Mouse (Mus musculus) embryonic stem cell, embryonic (primary cell): ENCODE data around the gene Ctdsp1.

Experiments
- CTCF ChIA-PET, 4 experiments: fragments of 300-600 bp in 2 of 4; fragments of 350-600 bp in 2 of 4; sonication (Branson Sonifier 250); formaldehyde crosslinking; loops; one replicate each; lab custom pipeline; 2022; ENCODE audit warnings: inconsistent platforms in 2 of 4; lab: Charles Lee
- POLR2A ChIA-PET, 4 experiments: fragments of 300-600 bp in 2 of 4; fragments of 350-600 bp in 2 of 4; sonication (Branson Sonifier 250); formaldehyde crosslinking; loops; one replicate each; lab custom pipeline; 2022; ENCODE audit warnings: antibody characterized with exemption in 4 of 4, inconsistent platforms in 1 of 4; lab: Charles Lee

Gene Ctdsp1

GRCm38 (mm10) chr1:74387386-74387988, 3.8 kb upstream of the Ctdsp1 start:
- ChIA-PET CTCF (interaction anchor here (0.5 to 2.6 kb wide), 14 partner anchors 10 to 1036 kb away, joined by 3 to 12 read pairs (median 4); partner anchors contain the start of genes Catip (in 3 of the 4), Aamp (in 1 of the 4) and Pnkd (in 1 of the 4)), POLR2A (interaction anchor here in 3 of 4 experiments (0.7 to 5.3 kb wide), 23 partner anchors 9 to 357 kb away, joined by 3 to 42 read pairs (median 4); partner anchors contain the start of genes Aamp (in 2 of the 3), Pnkd (in 2 of the 3), Catip (in 1 of the 3) and Cnot9 (in 1 of the 3))

DNA sequence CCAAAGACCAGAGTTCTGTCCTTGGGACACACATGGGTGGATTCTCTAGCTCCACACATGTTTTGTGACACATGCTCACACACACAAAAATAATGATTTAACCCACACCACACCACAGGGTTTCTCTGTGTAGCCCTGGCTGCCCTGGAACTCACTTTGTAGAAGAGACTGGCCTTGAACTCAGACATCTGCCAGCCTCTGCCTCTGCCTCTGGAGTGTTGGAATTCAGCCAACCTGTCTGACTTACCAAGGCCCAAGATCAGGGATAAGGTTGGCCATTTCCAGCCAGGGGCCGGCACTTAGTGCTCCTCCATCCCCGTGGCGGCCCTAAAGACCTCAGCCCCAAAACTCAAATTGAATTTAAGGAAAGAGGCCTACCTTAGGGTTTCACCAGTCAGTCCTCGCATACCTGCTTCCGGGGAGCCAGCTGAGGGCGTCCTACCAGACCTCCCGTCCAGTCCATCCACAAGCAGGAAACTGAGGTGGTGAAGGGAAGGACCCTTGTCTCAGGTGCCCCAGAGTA, 2.9 kb upstream of the Ctdsp1 start:
- CTCF ChIA-PET, result interaction anchor here (0.6 to 2.6 kb wide), 8 partner anchors 9 to 1035 kb away, joined by 3 to 12 read pairs (median 5); partner anchors contain the start of gene Catip (in 3 of the 4)
- POLR2A ChIA-PET, result interaction anchor here in 3 of 4 experiments (1.1 to 5.3 kb wide), 15 partner anchors 8 to 357 kb away, joined by 3 to 42 read pairs (median 5); partner anchors contain the start of genes Aamp (in 1 of the 3), Pnkd (in 1 of the 3) and Slc11a1 (in 1 of the 3)

DNA sequence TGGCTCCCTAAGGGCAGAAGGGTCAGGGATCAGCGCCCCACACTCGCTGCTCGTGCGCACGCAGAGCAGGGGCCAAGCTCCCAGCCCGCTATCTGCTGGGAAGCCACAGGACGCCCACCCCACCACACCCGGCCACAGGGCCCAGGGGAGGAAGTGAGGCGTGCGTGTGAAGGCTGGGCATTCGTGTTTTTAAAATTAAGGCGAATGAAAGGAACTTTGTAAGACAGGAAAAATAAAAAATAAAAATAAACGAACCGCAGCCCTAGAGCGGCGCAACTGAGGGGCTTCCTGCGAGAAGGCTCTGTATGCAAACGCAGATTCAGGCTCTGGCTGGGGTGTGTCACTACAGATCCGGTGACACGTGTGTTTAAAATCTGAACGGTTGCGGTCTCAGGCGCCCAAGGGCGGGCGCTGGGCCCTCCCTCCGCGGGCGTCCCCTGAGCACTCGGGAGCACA, 1.4 kb upstream of the Ctdsp1 start:
- ChIA-PET CTCF (interaction anchor here in 3 of 4 experiments (0.5 to 2.6 kb wide), 10 partner anchors 8 to 184 kb away, joined by 3 to 12 read pairs (median 4); partner anchors contain the start of genes Catip (in 2 of the 3) and Pnkd (in 1 of the 3)), POLR2A (interaction anchor here in 3 of 4 experiments (0.6 to 4.4 kb wide), 21 partner anchors 8 to 1557 kb away, joined by 3 to 42 read pairs (median 4); partner anchors contain the start of genes Aamp (in 1 of the 3), Catip (in 1 of the 3), Pnkd (in 1 of the 3) and Slc11a1 (in 1 of the 3))

DNA sequence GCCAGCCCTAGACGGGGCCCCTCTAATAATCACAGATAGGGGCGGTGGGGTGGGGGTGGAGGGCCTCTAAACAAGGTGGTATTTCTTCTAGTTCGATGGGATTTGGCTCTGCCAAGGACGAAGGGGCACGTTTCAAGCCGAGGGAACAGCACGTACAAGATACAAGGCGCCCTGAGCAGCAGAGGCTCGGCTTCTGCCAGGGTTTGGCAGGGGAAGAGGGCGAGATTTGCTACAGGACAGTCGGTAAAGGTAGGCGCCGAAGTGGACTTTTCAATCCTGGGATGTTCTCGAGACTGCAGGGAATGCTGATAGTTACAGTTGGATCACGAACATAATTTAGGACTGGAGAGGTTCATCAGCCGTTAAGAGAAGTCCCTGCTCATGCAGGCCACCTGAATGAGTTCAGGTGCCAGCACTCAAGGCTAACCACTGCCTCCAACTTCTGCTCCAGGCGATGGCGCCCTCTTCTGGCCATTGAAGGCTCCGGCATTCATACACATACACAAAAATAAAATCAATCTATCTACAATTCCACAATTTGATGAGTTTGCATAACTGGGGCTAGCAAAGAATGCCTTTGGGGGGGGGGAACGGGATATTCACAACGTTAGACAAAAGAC, 912 bp upstream of the Ctdsp1 start:
- ChIA-PET CTCF (interaction anchor here in 3 of 4 experiments (0.5 to 1.2 kb wide), 9 partner anchors 18 to 265 kb away, joined by 3 to 9 read pairs (median 6); partner anchors contain the start of genes Catip (in 1 of the 3) and Pnkd (in 1 of the 3)), POLR2A (interaction anchor here in 3 of 4 experiments (0.6 to 4.4 kb wide), 11 partner anchors 7 to 529 kb away, joined by 3 to 42 read pairs (median 5); partner anchors contain the start of genes Aamp (in 1 of the 3), Pnkd (in 1 of the 3) and Slc11a1 (in 1 of the 3))

GRCm38 (mm10) chr1:74391844-74392441, 634 bp downstream of the Ctdsp1 start:
- CTCF ChIA-PET, result interaction anchor here in 1 of 4 experiments (0.9 kb wide), 1 partner anchor 30 kb away, joined by 4 read pairs; the partner anchor contains the start of gene Catip
- POLR2A ChIA-PET, result interaction anchor here in 3 of 4 experiments (0.6 to 2.5 kb wide), 10 partner anchors 16 to 1613 kb away, joined by 3 to 16 read pairs (median 3); partner anchors contain the start of genes Aamp (in 1 of the 3), Pnkd (in 1 of the 3) and Slc11a1 (in 1 of the 3)

DNA sequence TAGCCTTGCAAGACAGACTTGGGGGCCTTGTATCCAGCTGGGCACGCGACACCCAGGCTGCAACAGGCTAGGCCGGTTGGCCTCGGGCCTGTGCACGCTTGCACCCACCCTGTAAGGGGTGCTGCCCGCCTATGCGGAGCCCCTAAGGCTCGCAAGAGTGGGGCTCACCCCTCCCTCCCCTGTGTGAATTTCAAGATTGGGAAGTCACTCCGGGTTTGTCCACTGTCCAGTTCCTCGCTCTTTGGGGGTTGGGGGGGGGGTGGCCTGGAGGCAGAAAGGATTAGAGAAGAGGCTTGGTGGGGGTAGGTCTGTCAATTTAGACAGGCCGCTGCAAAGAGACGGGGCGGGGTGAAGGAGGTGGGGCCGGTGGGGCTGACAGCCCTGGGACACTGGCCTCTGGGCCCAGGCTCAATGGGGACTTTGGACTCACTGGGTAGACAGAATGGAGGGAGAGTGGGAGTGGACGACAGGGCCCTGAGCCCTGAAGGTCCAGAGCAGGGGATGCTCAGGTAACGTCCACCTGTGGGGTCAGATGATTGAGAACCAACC, 1.2 kb downstream of the Ctdsp1 start:
- ChIA-PET CTCF (no interaction called here), POLR2A (interaction anchor here in 2 of 4 experiments (0.6 to 2.5 kb wide), 9 partner anchors 9 to 185 kb away, joined by 3 to 16 read pairs (median 3); partner anchors contain the start of genes Aamp (in 1 of the 2), Pnkd (in 1 of the 2) and Slc11a1 (in 1 of the 2))

DNA sequence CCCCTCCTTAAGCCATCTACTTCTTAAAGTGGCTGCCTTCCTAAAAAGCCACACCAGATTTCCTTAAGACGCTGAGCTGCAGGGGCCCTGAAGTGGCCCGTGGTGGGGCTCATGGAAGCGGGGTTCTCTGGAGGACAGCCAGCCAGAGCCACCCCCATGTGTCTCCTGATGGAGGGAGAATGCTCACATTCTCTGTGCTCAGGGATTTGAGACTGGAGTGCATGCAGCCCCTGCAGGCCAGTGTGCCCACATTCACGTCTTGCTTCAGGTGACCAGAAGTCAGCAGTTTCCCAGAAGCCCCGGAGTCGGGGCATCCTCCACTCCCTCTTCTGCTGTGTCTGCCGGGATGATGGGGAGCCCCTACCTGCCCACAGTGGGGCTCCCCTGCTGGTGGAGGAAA, 1.7 kb downstream of the Ctdsp1 start:
- ChIA-PET CTCF (no interaction called here), POLR2A (interaction anchor here in 2 of 4 experiments (0.6 to 2.5 kb wide), 7 partner anchors 9 to 156 kb away, joined by 3 to 16 read pairs (median 4); partner anchors contain the start of genes Aamp (in 1 of the 2), Arpc2 (in 1 of the 2), Pnkd (in 1 of the 2) and Slc11a1 (in 1 of the 2))

DNA sequence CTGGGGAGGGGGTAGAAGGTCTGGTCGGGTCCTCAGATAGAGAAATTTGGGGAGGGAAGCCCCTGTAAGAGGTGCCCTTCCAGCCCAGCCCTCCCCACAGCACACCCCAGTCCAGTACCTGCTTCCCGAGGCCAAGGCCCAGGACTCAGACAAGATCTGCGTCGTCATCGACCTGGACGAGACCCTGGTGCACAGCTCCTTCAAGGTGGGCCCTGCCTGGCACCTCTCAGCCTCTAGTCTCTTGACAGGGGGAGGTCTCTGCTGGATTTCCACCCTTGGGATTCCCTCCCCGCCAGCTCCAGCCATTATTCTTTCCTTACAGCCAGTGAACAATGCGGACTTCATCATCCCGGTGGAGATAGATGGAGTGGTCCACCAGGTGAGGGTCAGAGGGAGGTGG, 2.4 kb downstream of the Ctdsp1 start:
- ChIA-PET POLR2A (interaction anchor here in 2 of 4 experiments (0.7 to 5.8 kb wide), 11 partner anchors 8 to 1969 kb away, joined by 3 to 42 read pairs (median 3); partner anchors contain the start of genes Aamp (in 1 of the 2), Arpc2 (in 1 of the 2), Pnkd (in 1 of the 2) and Slc11a1 (in 1 of the 2)), CTCF (interaction anchor here in 1 of 4 experiments (0.6 kb wide), 1 partner anchor 59 kb away, joined by 3 read pairs; no protein-coding TSS in a partner anchor)

- ChIA-PET CTCF (no interaction called here), POLR2A (interaction anchor here in 2 of 4 experiments (1.0 to 5.8 kb wide), 9 partner anchors 9 to 430 kb away, joined by 3 to 42 read pairs (median 5); partner anchors contain the start of genes Aamp (in 1 of the 2), Pnkd (in 1 of the 2) and Slc11a1 (in 1 of the 2))
Observed at GRCm38 (mm10) chr1:74394311-74394710, 3.0 kb downstream of the Ctdsp1 start.

- CTCF ChIA-PET, result no interaction called here
- POLR2A ChIA-PET, result interaction anchor here in 2 of 4 experiments (0.6 to 5.8 kb wide), 9 partner anchors 9 to 429 kb away, joined by 3 to 42 read pairs (median 4); no protein-coding TSS in a partner anchor
Observed at GRCm38 (mm10) chr1:74394858-74395257, 3.5 kb downstream of the Ctdsp1 start.

DNA sequence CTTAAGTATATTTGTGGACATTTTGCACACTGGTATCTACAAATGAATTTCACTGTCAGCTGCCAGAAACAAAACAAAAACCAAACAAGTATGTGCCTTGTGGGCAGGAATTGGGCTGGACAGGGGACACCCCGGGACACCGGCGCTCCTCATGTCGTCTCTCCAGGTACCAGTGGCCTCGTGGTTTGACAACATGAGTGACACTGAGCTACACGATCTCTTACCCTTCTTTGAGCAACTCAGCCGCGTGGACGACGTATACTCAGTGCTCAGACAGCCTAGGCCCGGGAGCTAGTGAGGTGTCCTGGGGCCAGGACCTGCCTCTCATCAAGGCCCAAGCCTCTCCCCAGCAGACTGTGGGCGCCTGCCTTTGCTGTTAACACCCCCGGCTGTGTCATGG, 4.0 kb downstream of the Ctdsp1 start:
- CTCF ChIA-PET, result no interaction called here
- POLR2A ChIA-PET, result interaction anchor here in 2 of 4 experiments (0.6 to 5.8 kb wide), 7 partner anchors 10 to 118 kb away, joined by 3 to 42 read pairs (median 4); no protein-coding TSS in a partner anchor

DNA sequence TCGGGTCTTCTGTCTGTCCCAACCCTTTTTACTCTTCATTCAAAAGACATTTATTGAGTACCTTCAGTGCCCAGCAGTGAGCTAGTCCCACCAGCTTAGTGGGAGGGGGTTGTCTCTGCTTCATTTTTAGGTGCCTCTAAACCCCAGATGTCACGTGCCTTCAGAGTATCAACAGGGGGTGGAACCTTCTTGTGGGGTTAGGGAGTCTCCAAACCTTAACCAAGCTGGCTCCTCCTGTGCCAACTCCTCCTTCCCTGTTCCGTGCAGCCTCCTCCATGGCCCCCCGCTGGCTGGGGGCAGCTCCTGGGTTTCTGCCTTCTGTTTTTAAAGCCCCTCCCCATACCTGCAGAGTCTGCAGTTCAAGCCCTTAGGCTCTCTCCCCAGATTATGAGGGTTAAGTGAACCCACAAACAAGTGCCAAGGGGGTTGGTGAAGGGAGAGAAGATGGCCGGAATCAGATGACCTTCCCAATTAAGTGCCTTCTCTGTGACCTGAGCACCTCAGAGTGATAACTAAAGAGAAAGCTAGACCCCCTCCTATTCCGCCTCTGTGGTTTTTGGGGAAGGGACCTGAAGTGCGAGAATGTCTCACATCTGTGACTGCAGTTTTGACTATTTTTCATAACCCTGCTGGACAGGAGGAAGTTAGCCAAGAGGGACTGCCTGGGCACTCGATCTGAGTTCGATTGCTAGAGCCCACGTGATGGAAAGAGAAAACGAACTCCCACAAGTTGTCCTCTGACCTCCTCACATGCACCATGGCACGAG, 5.3 kb downstream of the Ctdsp1 start:
- CTCF ChIA-PET, result interaction anchor here (0.6 to 2.1 kb wide), 38 partner anchors 8 to 1416 kb away, joined by 3 to 23 read pairs (median 4); partner anchors contain the start of genes Aamp (in 2 of the 4), Catip (in 2 of the 4), Pnkd (in 2 of the 4) and Dnpep (in 1 of the 4)

GRCm38 (mm10) chr1:74397268-74397918, 6.1 kb downstream of the Ctdsp1 start:
- ChIA-PET POLR2A (interaction anchor here (0.5 to 5.8 kb wide), 90 partner anchors 8 to 1637 kb away, joined by 3 to 42 read pairs (median 4); partner anchors contain the start of genes Vil1 (in 3 of the 4), Aamp (in 2 of the 4), Catip (in 2 of the 4) and Pnkd (in 2 of the 4)), CTCF (interaction anchor here (0.5 to 2.1 kb wide), 79 partner anchors 8 to 1416 kb away, joined by 3 to 23 read pairs (median 4); partner anchors contain the start of genes Catip (in 3 of the 4), Aamp (in 2 of the 4), Pnkd (in 2 of the 4) and Vil1 (in 2 of the 4))

More for the DNA sequence above, 5.3 kb downstream of the Ctdsp1 start:
- POLR2A ChIA-PET, result interaction anchor here (0.6 to 5.8 kb wide), 62 partner anchors 7 to 546 kb away, joined by 3 to 42 read pairs (median 5); partner anchors contain the start of genes Aamp (in 2 of the 4), Catip (in 2 of the 4), Pnkd (in 2 of the 4) and Slc11a1 (in 2 of the 4)

- ChIA-PET POLR2A (interaction anchor here (0.5 to 5.8 kb wide), 84 partner anchors 9 to 1637 kb away, joined by 3 to 42 read pairs (median 4); partner anchors contain the start of genes Vil1 (in 3 of the 4), Aamp (in 2 of the 4), Catip (in 2 of the 4) and Pnkd (in 2 of the 4)), CTCF (interaction anchor here (0.6 to 2.1 kb wide), 68 partner anchors 8 to 758 kb away, joined by 3 to 23 read pairs (median 4); partner anchors contain the start of genes Catip (in 3 of the 4), Aamp (in 2 of the 4), Pnkd (in 2 of the 4) and Vil1 (in 2 of the 4))
Observed at GRCm38 (mm10) chr1:74397919-74398451, 6.7 kb downstream of the Ctdsp1 start.
